Comparison of ENCODE assay signal across 11 mouse cellular contexts in genomic region chr10:81546332-81546731, GRCm38 (mm10). TPM values are rescaled to one million over a fixed set of nuclear protein-coding genes. Genes with fewer than 3 reads are reported as not detected.
DNase-seq lines count a peak whose midpoint lies in the region; ATAC-seq and TF ChIP-seq lines count a peak whose summit lies in the region.
"Had no signal": no experiment of that assay in that cellular context is flagged by ENCODE, and none has a peak within 500 bp of the region (broad histone marks: within the 10 kb centered on the region; RNA-seq: fewer than 3 reads in every experiment).

No protein-coding gene starts in this region.

- peaks cover 43% of the 10 kb centered on the region for H3K4me1 ChIP-seq in heart, embryonic 13.5 days
- peaks cover 11 to 24% of the 10 kb centered on the region in 2 experiments for H3K4me1 ChIP-seq in MEL (ENCODE audit: control insufficient read depth in 1 of 2, insufficient read depth in 2 of 2, low read length in 2 of 2)
- H3K4me1 ChIP-seq in embryonic facial prominence, embryonic 11.5 days (ENCODE audit: control insufficient read depth, insufficient read depth, low read length), result peaks cover 5% of the 10 kb centered on the region
- H3K4me1 ChIP-seq in liver, embryonic 13.5 days (replicated peaks), result peaks cover 64% of the 10 kb centered on the region

- H3K4me3 ChIP-seq in heart, embryonic 13.5 days, result no peak overlapping the region
- peak overlapping the region; percentile 1 to 66; a peak in 2 of 4 replicates for H3K4me3 ChIP-seq in MEL (ENCODE audit: control insufficient read depth in 1 of 2, insufficient read depth in 1 of 2, low read depth in 2 of 2, low read length in 2 of 2)
- no peak overlapping the region for H3K4me3 ChIP-seq in embryonic facial prominence, embryonic 11.5 days (ENCODE audit: low read depth, low read length)
- H3K4me3 ChIP-seq in liver, embryonic 13.5 days (replicated peaks), result no peak overlapping the region

- peak in 1 of 2 experiments; percentile 79; a peak in 2 of 4 replicates for TF ChIP-seq POLR2A in MEL (IDR thresholded peaks at IDR 0.05; ENCODE audit: control insufficient read depth in 1 of 2, insufficient read depth in 1 of 2, low read depth in 1 of 2, low read length in 2 of 2, poor library complexity in 1 of 2)

- TF ChIP-seq RAD21 in MEL (IDR thresholded peaks at IDR 0.05; ENCODE audit: low read depth, low read length), result no peak

- H3K79me2 ChIP-seq in MEL (ENCODE audit: control insufficient read depth, insufficient read depth, low read length, poor library complexity), result peaks cover 36% of the 10 kb centered on the region

- H3K27me3 ChIP-seq in heart, embryonic 13.5 days (replicated peaks), result no peaks in the 10 kb centered on the region
- H3K27me3 ChIP-seq in MEL (ENCODE audit: control insufficient read depth in 1 of 2, insufficient read depth in 2 of 2, low read length in 2 of 2), result no peaks in the 10 kb centered on the region
- no peaks in the 10 kb centered on the region for H3K27me3 ChIP-seq in embryonic facial prominence, embryonic 11.5 days (ENCODE audit: control insufficient read depth, insufficient read depth, low read length)
- H3K27me3 ChIP-seq in liver, embryonic 13.5 days, result no peaks in the 10 kb centered on the region

- no peak overlapping the region for H3K27ac ChIP-seq in heart, embryonic 13.5 days (replicated peaks)
- H3K27ac ChIP-seq in MEL (ENCODE audit: control insufficient read depth, low read depth, low read length), result peak overlapping the region; percentile 57
- H3K27ac ChIP-seq in embryonic facial prominence, embryonic 11.5 days (replicated peaks; ENCODE audit: low read depth, low read length), result no peak overlapping the region
- peak overlapping the region; percentile 93 for H3K27ac ChIP-seq in liver, embryonic 13.5 days

- peak; percentile 17 to 25; a peak in 3 of 4 replicates for TF ChIP-seq EP300 in MEL (IDR thresholded peaks at IDR 0.05; ENCODE audit: low read depth in 1 of 2, low read length in 2 of 2)

- no peaks in the 10 kb centered on the region for H3K9me3 ChIP-seq in heart, embryonic 13.5 days
- H3K9me3 ChIP-seq in MEL (replicated peaks; ENCODE audit: insufficient read depth, low read length), result no peaks in the 10 kb centered on the region
- no peaks in the 10 kb centered on the region for H3K9me3 ChIP-seq in embryonic facial prominence, embryonic 11.5 days (replicated peaks; ENCODE audit: control insufficient read depth, low read length)
- H3K9me3 ChIP-seq in liver, embryonic 13.5 days (replicated peaks), result no peaks in the 10 kb centered on the region

- no peak for ATAC-seq in heart, embryonic 13.5 days (ENCODE audit: extremely low read depth, insufficient number of reproducible peaks, low FRiP score, low TSS enrichment)
- ATAC-seq in embryonic facial prominence, embryonic 11.5 days (replicated peaks; ENCODE audit: insufficient number of reproducible peaks, low FRiP score, low TSS enrichment, low read depth), result no peak
- ATAC-seq in liver, embryonic 13.5 days (ENCODE audit: low read depth), result peak; percentile 47

- 42% methylated on average over 5 of the region's 5 CpGs for WGBS in heart, embryonic 13.5 days
- WGBS in embryonic facial prominence, embryonic 11.5 days, result 74% methylated on average over 5 of the region's 5 CpGs
- 10% methylated on average over 5 of the region's 5 CpGs for WGBS in liver, embryonic 13.5 days (ENCODE audit: insufficient replicate concordance)

- no peak for DNase-seq in heart, postnatal 14 days
- peak; percentile 92 for DNase-seq in MEL (ENCODE audit: low read depth, low spot score)
- no peak for DNase-seq in embryonic facial prominence, embryonic 11.5 days (ENCODE audit: low spot score)
- DNase-seq in liver, embryonic 13.5 days, result peak; percentile 63
- no peak for DNase-seq in gastrocnemius, postnatal 10 days
- no peak for DNase-seq in adrenal gland, adult 8-10 months
- DNase-seq in frontal cortex, postnatal 25 days (ENCODE audit: low spot score in 2 of 2), result no peak
- DNase-seq: heart, adult 11 months; kidney, adult 9 months; layer of hippocampus, postnatal 36 days had no signal

- TF ChIP-seq CTCF in MEL (IDR thresholded peaks at IDR 0.05 in 2 of 3, conservative IDR thresholded peaks at IDR 0.05 in 1 of 3; ENCODE audit: control insufficient read depth in 1 of 3, insufficient read depth in 1 of 3, low read depth in 2 of 3, low read length in 3 of 3, poor library complexity in 1 of 3, severe bottlenecking in 1 of 3), result no peak

- H3K9ac ChIP-seq in heart, embryonic 13.5 days, result peak overlapping the region; percentile 71
- peak overlapping the region; percentile 37 for H3K9ac ChIP-seq in MEL (ENCODE audit: control insufficient read depth, low read depth, low read length, poor library complexity, severe bottlenecking)
- peak overlapping the region; percentile 10 for H3K9ac ChIP-seq in embryonic facial prominence, embryonic 11.5 days (replicated peaks; ENCODE audit: low read length)
- peak overlapping the region; percentile 62 for H3K9ac ChIP-seq in liver, embryonic 13.5 days

- H3K36me3 ChIP-seq in heart, embryonic 13.5 days, result no peaks in the 10 kb centered on the region
- H3K36me3 ChIP-seq in MEL (ENCODE audit: control insufficient read depth in 1 of 2, insufficient read depth in 2 of 2, low read length in 2 of 2), result peaks cover 0 to 10% of the 10 kb centered on the region in 2 experiments; a peak in 2 of 4 replicates
- no peaks in the 10 kb centered on the region; the same call in 1 of the 2 replicates for H3K36me3 ChIP-seq in embryonic facial prominence, embryonic 11.5 days (replicated peaks; ENCODE audit: control insufficient read depth, insufficient read depth, low read depth, low read length)
- peaks cover 10% of the 10 kb centered on the region; the same call in 1 of the 2 replicates for H3K36me3 ChIP-seq in liver, embryonic 13.5 days

- intact Hi-C loops in heart, postnatal 14 days (cut with DNase I), result loop anchor here (10.0 kb wide), 1 partner anchor 162 kb away; the partner anchor contains the start of genes Dohh, Gm48551 and Gm48552

- no peak overlapping the region for H3K4me2 ChIP-seq in heart, embryonic 13.5 days
- no peak overlapping the region for H3K4me2 ChIP-seq in embryonic facial prominence, embryonic 11.5 days (ENCODE audit: low read depth, low read length)
- peak overlapping the region; percentile 97 for H3K4me2 ChIP-seq in liver, embryonic 13.5 days

RNA-seq across cellular contexts. Expression of gene Gna11, which starts 1.3 kb away (rescaled TPM):
- polyA plus RNA-seq in heart, embryonic 13.5 days (2015; fragmentation: Nextera tagmentation; extraction: Ambion mirVana), result 59.0 and 62.7 TPM in 2 replicates
- total RNA-seq in heart, postnatal 14 days (2021), result 10 to 100 TPM; 50.6 to 51.6 TPM
- total RNA-seq in MEL (2012; rRNA removed), result 12.2 and 14.1 TPM in 2 replicates
- 10 to 100 TPM in 1 of 2 experiments, not detected in 1; 18.4 TPM for polyA plus RNA-seq in MEL (2012; ENCODE audit: insufficient read depth in 1 of 2, insufficient read length in 2 of 2, low read depth in 1 of 2, low replicate concordance in 2 of 2, missing spikeins in 1 of 2)
- polyA plus RNA-seq in embryonic facial prominence, embryonic 11.5 days (2014; fragmentation: Nextera tagmentation; extraction: Ambion mirVana), result 62.0 and 68.6 TPM in 2 replicates
- 20.0 and 21.4 TPM in 2 replicates for polyA plus RNA-seq in liver, embryonic 13.5 days (2015; fragmentation: Nextera tagmentation; extraction: Ambion mirVana)
- total RNA-seq in gastrocnemius, postnatal 10 days (2021), result 10 to 100 TPM; 40.6 to 44.8 TPM
- 100 to 1,000 TPM in 2 of 4 experiments, 10 to 100 TPM in 2; 90.2 to 105 (median 98.1) TPM for total RNA-seq in adrenal gland, adult 8-10 months (2022)

RNA-seq across cellular contexts. Expression of gene Aes, which starts 13.0 kb away (rescaled TPM):
- 629 and 649 TPM in 2 replicates for polyA plus RNA-seq in heart, embryonic 13.5 days (2015; fragmentation: Nextera tagmentation; extraction: Ambion mirVana)
- 100 to 1,000 TPM; 900 to 948 TPM for total RNA-seq in heart, postnatal 14 days (2021)
- total RNA-seq in MEL (2012; rRNA removed), result 170 and 197 TPM in 2 replicates
- polyA plus RNA-seq in MEL (2012; ENCODE audit: insufficient read depth in 1 of 2, insufficient read length in 2 of 2, low read depth in 1 of 2, low replicate concordance in 2 of 2, missing spikeins in 1 of 2), result 100 to 1,000 TPM in 1 of 2 experiments, not detected in 1; 355 TPM
- polyA plus RNA-seq in embryonic facial prominence, embryonic 11.5 days (2014; fragmentation: Nextera tagmentation; extraction: Ambion mirVana), result 303 and 321 TPM in 2 replicates
- 201 and 215 TPM in 2 replicates for polyA plus RNA-seq in liver, embryonic 13.5 days (2015; fragmentation: Nextera tagmentation; extraction: Ambion mirVana)
- total RNA-seq in gastrocnemius, postnatal 10 days (2021), result 100 to 1,000 TPM; 614 to 667 TPM
- total RNA-seq in adrenal gland, adult 8-10 months (2022), result 1,000 to 10,000 TPM in 3 of 4 experiments, 100 to 1,000 TPM in 1; 989 to 1,424 (median 1,166) TPM

RNA-seq across cellular contexts. Expression of gene Gna15, which starts 22.3 kb away (rescaled TPM):
- polyA plus RNA-seq in heart, embryonic 13.5 days (2015; fragmentation: Nextera tagmentation; extraction: Ambion mirVana), result 1.5 and 2.0 TPM in 2 replicates
- total RNA-seq in heart, postnatal 14 days (2021), result under 1 TPM; 0.73 to 0.76 TPM
- 28.2 and 33.0 TPM in 2 replicates for total RNA-seq in MEL (2012; rRNA removed)
- 100 to 1,000 TPM in 1 of 2 experiments, 10 to 100 TPM in 1; 23.0 to 142 TPM for polyA plus RNA-seq in MEL (2012; ENCODE audit: insufficient read depth in 1 of 2, insufficient read length in 2 of 2, low read depth in 1 of 2, low replicate concordance in 2 of 2, missing spikeins in 1 of 2)
- polyA plus RNA-seq in embryonic facial prominence, embryonic 11.5 days (2014; fragmentation: Nextera tagmentation; extraction: Ambion mirVana), result 0.77 and 0.92 TPM in 2 replicates
- polyA plus RNA-seq in liver, embryonic 13.5 days (2015; fragmentation: Nextera tagmentation; extraction: Ambion mirVana), result 7.2 and 7.5 TPM in 2 replicates
- total RNA-seq in gastrocnemius, postnatal 10 days (2021), result under 1 TPM; 0.47 to 0.77 TPM
- total RNA-seq in adrenal gland, adult 8-10 months (2022), result 1 to 10 TPM in 3 of 4 experiments, under 1 TPM in 1; 0.70 to 2.2 (median 1.6) TPM

RNA-seq across cellular contexts. Expression of gene Tle2, which starts 28.0 kb away (rescaled TPM):
- polyA plus RNA-seq in heart, embryonic 13.5 days (2015; fragmentation: Nextera tagmentation; extraction: Ambion mirVana), result 23.4 and 26.4 TPM in 2 replicates
- 10 to 100 TPM in 1 of 2 experiments, 1 to 10 TPM in 1; 9.4 to 11.2 TPM for total RNA-seq in heart, postnatal 14 days (2021)
- total RNA-seq in MEL (2012; rRNA removed), result 0.19 and 0.75 TPM in 2 replicates
- 1 to 10 TPM in 1 of 2 experiments, not detected in 1; 2.4 TPM for polyA plus RNA-seq in MEL (2012; ENCODE audit: insufficient read depth in 1 of 2, insufficient read length in 2 of 2, low read depth in 1 of 2, low replicate concordance in 2 of 2, missing spikeins in 1 of 2)
- polyA plus RNA-seq in embryonic facial prominence, embryonic 11.5 days (2014; fragmentation: Nextera tagmentation; extraction: Ambion mirVana), result 14.1 and 15.3 TPM in 2 replicates
- 2.3 and 2.7 TPM in 2 replicates for polyA plus RNA-seq in liver, embryonic 13.5 days (2015; fragmentation: Nextera tagmentation; extraction: Ambion mirVana)
- total RNA-seq in gastrocnemius, postnatal 10 days (2021), result 1 to 10 TPM; 4.4 to 9.4 TPM
- 100 to 1,000 TPM in 2 of 4 experiments, 10 to 100 TPM in 2; 50.6 to 211 (median 117) TPM for total RNA-seq in adrenal gland, adult 8-10 months (2022)

RNA-seq across cellular contexts. Expression of gene S1pr4, which starts 46.4 kb away (rescaled TPM):
- 0.53 and 0.62 TPM in 2 replicates for polyA plus RNA-seq in heart, embryonic 13.5 days (2015; fragmentation: Nextera tagmentation; extraction: Ambion mirVana)
- total RNA-seq in heart, postnatal 14 days (2021), result 1 to 10 TPM in 1 of 2 experiments, under 1 TPM in 1; 0.96 to 1.2 TPM
- total RNA-seq in MEL (2012; rRNA removed), result 1.7 and 2.1 TPM in 2 replicates
- 1 to 10 TPM in 1 of 2 experiments, not detected in 1; 1.6 TPM for polyA plus RNA-seq in MEL (2012; ENCODE audit: insufficient read depth in 1 of 2, insufficient read length in 2 of 2, low read depth in 1 of 2, low replicate concordance in 2 of 2, missing spikeins in 1 of 2)
- 0.20 and 0.31 TPM in 2 replicates for polyA plus RNA-seq in embryonic facial prominence, embryonic 11.5 days (2014; fragmentation: Nextera tagmentation; extraction: Ambion mirVana)
- 2.3 and 2.4 TPM in 2 replicates for polyA plus RNA-seq in liver, embryonic 13.5 days (2015; fragmentation: Nextera tagmentation; extraction: Ambion mirVana)
- total RNA-seq in gastrocnemius, postnatal 10 days (2021), result under 1 TPM; 0.56 to 0.61 TPM
- total RNA-seq in adrenal gland, adult 8-10 months (2022), result 1 to 10 TPM in 2 of 4 experiments, under 1 TPM in 2; 0.56 to 1.7 (median 0.92) TPM

Comparison
In these comparisons a context has a peak if more than half of its experiments do, and no peak if none do; other contexts are left out.
1. H3K27ac ChIP-seq: peak in MEL (single experiment) and liver, embryonic 13.5 days (single experiment); none in heart, embryonic 13.5 days (single experiment) and embryonic facial prominence, embryonic 11.5 days (single experiment).
2. H3K4me3 ChIP-seq: peak in MEL (2 of 2); none in heart, embryonic 13.5 days (single experiment), embryonic facial prominence, embryonic 11.5 days (single experiment) and liver, embryonic 13.5 days (single experiment).
3. H3K9ac ChIP-seq: peak in every context shown above with its lines; median percentile 71 in heart, embryonic 13.5 days; 62 in liver, embryonic 13.5 days; 37 in MEL; 10 in embryonic facial prominence, embryonic 11.5 days.
4. DNase-seq: peak in MEL (single experiment) and liver, embryonic 13.5 days (single experiment); none in heart, postnatal 14 days (0 of 2), embryonic facial prominence, embryonic 11.5 days (single experiment), gastrocnemius, postnatal 10 days (single experiment), adrenal gland, adult 8-10 months (single experiment) and frontal cortex, postnatal 25 days (0 of 2).